Mouse (Mus musculus): Measurements from ENCODE around the gene Ggnbp2. TPM values are rescaled to one million over a fixed set of nuclear protein-coding genes. Genes with fewer than 3 reads are reported as not detected.

Gene Ggnbp2
- 10 to 100 TPM; 75.9 to 93.3 TPM for total RNA-seq (2021)

- DNase-seq (ENCODE audit: low spot score in 2 of 2) = peak; percentile 89 to 92
- intact Hi-C loops (cut with DNase I) = loop anchor here (5.0 kb wide), 1 partner anchor 272 kb away; the partner anchor contains the start of gene Usp32
Observed at GRCm38 (mm10) chr11:84870337-84871043, at the start of gene Ggnbp2. Ggnbp2 (minus strand) TSS chr11:84870817.

- DNase-seq (ENCODE audit: low spot score in 2 of 2) = no peak
- intact Hi-C loops (cut with DNase I) = loop anchor here (2.0 to 5.0 kb wide), 3 partner anchors 55 to 262 kb away; no protein-coding TSS in a partner anchor
Observed at GRCm38 (mm10) chr11:84919951-84920350, 49.3 kb upstream of the Ggnbp2 start.

DNA sequence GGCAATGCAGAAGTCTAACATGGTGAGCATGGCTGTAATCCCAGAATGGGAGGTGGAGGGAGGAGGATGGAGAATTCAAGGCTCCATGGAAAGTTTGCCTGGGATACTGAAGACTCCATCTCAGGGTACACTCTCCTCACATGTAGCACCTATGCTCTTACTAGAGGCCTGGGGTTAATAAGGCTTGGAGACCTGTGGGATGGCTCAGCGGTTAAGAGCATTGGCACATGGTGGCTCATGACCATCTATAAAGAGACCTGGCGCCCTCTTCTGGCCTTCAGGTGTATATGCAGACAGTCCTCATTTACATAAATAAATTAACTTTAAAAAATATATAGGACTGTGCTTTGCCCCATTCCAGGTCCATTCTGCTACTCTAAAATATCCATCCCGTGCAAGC is 48.7 kb upstream of the Ggnbp2 start:
- intact Hi-C loops (cut with DNase I) = loop anchor here (2.0 to 5.0 kb wide), 3 partner anchors 56 to 263 kb away; no protein-coding TSS in a partner anchor
- DNase-seq (ENCODE audit: low spot score in 2 of 2) = no peak

DNA sequence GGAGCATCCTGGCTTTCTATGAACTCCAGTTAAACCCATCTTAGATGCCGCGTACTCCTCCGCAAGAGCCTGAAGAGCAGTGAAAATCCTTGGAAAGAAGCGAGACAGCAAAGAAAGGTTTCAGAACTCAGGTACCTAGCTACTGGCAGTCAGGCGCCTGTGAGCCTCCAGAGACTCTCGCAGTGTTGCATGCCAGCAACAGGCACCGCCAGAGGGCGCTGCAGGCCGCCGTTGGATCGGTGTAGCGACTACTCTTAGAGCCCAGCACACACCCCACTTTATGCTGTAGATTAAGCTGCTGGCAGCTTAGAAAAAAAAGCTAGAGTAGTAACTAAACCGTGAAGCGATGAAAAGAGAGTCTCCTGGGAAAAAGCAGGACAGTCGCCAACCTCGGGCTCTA is 47.8 kb upstream of the Ggnbp2 start:
- intact Hi-C loops (cut with DNase I) = loop anchor here (2.0 to 5.0 kb wide), 3 partner anchors 56 to 264 kb away; no protein-coding TSS in a partner anchor
- DNase-seq (ENCODE audit: low spot score in 2 of 2) = peak; percentile 78 to 86

DNA sequence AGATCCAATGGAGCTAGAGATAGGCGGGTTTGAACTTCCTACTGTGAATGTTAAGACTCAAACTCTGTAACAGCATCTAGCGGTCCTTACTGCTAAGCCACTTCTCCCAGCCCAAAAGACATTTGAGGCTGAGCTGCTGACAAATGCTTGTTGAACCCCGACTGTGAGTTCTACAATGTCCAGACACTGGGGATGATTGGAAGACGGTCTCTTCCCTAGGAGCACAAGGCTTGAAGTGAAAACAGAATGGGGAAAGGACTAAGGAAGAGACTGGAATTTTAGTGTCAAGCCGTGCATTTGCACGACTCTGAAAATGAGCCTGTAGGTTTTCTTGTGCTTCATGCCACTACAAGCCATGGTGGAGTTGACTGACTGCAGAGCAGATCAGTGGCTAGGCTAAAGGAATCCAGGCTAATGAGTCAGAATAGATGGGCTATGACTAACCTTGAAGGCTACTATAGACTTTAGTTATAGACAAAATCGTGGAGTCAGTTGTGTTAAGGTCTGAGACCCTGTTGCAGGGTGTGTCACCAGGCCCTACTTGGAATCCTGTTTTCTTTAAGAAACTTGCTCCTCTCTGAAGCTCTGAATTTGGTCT is 46.2 kb upstream of the Ggnbp2 start:
- DNase-seq (ENCODE audit: low spot score in 2 of 2) = no peak
- intact Hi-C loops (cut with DNase I) = loop anchor here (2.0 to 5.0 kb wide), 3 partner anchors 36 to 265 kb away; partner anchors contain the start of genes Myo19 and Pigw

DNA sequence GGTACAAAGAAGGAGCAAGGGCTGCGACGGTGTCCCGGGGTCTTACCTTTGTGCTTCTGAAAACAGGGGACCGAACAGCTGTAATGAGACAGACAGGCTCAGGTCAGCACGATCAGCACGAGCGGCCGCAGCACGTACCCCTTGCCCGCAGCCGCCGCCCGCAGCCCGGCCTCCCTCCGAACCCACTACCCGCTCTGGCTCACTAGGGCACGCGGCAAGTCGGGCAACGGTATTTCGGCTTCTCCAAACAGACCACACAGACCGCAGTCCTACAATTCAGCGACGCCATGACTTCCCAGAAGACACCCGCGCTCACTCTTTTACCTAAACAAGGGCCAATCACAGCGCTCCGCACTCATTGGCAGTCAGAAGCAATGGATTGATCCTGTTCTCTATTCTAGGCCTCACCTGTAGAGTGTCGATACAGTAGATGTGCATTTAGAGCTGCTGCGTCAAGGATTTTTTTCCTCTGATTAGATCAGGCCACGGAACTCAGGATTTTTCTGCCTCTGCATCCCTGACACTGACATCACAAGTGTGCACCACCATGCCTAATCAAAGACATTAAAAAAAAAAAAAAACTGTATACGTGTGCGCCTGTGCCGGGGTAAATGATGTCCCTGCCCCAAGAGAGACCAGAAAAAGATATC is 45.6 kb upstream of the Ggnbp2 start, which contains the start of gene Znhit3:
TSS of gene Znhit3 (minus strand) at position 314 of the 650 bp plus-strand sequence.
- intact Hi-C loops (cut with DNase I) = loop anchor here (2.0 to 5.0 kb wide), 3 partner anchors 35 to 266 kb away; partner anchors contain the start of genes Myo19 and Pigw
- DNase-seq (ENCODE audit: low spot score in 2 of 2) = peak; percentile 80 to 87

- DNase-seq (ENCODE audit: low spot score in 2 of 2) = no peak
- intact Hi-C loops (cut with DNase I) = loop anchor here (5.0 kb wide), 2 partner anchors 78 to 268 kb away; no protein-coding TSS in a partner anchor
Observed at GRCm38 (mm10) chr11:84914673-84915072, 44.1 kb upstream of the Ggnbp2 start.

GRCm38 (mm10) chr11:84910411-84910810 is 39.8 kb upstream of the Ggnbp2 start:
- no peak for DNase-seq (ENCODE audit: low spot score in 2 of 2)
- intact Hi-C loops (cut with DNase I) = no loop called here

DNA sequence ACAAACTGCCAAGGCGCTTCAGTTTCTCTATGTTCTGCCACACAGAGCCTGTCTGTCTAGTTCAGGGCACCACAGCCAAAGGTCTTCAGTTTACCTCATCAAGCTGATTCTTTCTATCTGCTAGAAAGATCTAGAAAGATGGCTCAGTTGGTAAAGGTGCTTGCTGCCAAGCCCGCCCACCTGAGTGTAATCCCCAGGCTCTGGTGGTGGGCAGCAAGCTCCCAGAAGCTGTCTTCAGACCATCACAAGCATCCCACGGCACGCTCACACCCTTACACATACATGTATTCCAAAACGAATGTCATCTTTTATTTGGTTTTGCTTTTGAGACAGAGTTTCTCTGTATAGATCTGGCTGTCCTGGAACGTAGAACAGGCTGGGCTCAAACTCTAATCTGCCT is 37.9 kb upstream of the Ggnbp2 start:
- intact Hi-C loops (cut with DNase I) = no loop called here

GRCm38 (mm10) chr11:84907081-84907480 is 36.5 kb upstream of the Ggnbp2 start:
- DNase-seq (ENCODE audit: low spot score in 2 of 2) = no peak
- intact Hi-C loops (cut with DNase I) = no loop called here

More for the DNA sequence above, 37.9 kb upstream of the Ggnbp2 start:
- DNase-seq (ENCODE audit: low spot score in 2 of 2) = peak in 1 of 2 experiments; percentile 38

DNA sequence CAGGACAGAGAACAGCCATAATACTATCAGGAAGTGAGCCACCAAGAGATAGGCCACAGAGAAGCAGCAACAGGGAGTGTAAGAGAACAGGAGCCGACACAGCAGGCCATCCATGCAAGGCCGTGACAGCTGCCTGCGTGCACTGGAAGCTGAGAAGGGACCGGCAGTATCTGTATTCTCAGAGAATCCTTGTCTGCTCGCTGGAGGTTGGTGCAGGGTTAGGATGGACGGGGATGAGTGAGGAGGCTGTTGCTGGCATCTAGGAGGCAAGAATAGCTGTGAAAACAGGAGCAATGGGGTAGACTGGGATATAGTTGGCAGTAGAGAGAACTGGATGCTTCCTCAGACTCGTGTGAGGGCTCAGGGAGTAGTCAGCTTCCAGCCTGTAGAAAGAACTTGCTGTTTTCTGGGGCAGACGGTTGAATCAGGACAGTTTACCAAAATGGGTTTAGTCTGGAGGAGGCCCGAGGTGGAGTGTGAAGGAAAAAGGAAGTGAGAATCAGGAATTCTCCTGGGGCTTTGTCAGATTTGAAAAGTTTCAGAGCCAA is 34.1 kb upstream of the Ggnbp2 start:
- intact Hi-C loops (cut with DNase I) = no loop called here

GRCm38 (mm10) chr11:84893113-84893512 is 22.5 kb upstream of the Ggnbp2 start:
- DNase-seq (ENCODE audit: low spot score in 2 of 2) = no peak
- intact Hi-C loops (cut with DNase I) = no loop called here

More for the DNA sequence above, 34.1 kb upstream of the Ggnbp2 start:
- peak; percentile 52 to 63 for DNase-seq (ENCODE audit: low spot score in 2 of 2)

- intact Hi-C loops (cut with DNase I) = no loop called here
- DNase-seq (ENCODE audit: low spot score in 2 of 2) = no peak
Observed at GRCm38 (mm10) chr11:84891705-84892104, 21.1 kb upstream of the Ggnbp2 start.

DNA sequence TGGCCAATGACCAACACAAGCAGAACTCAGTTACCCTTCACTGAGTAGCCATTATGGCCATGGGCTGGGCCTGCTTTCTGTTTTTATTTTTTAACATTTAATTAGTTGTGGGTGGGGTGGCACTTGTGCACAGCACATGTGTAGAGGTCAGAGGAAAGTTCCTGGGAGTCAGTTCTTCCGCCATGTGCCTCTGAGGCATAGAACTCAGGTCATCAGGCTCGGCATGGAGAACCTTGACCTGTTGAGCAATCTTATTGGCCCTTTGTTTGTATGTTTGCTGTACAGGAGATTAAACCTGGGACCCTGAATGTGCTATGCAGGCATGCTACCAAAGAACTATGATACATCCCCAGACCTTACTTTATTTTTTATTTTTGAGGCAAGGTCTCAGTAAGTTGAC is 18.9 kb upstream of the Ggnbp2 start:
- intact Hi-C loops (cut with DNase I) = no loop called here
- no peak for DNase-seq (ENCODE audit: low spot score in 2 of 2)

DNA sequence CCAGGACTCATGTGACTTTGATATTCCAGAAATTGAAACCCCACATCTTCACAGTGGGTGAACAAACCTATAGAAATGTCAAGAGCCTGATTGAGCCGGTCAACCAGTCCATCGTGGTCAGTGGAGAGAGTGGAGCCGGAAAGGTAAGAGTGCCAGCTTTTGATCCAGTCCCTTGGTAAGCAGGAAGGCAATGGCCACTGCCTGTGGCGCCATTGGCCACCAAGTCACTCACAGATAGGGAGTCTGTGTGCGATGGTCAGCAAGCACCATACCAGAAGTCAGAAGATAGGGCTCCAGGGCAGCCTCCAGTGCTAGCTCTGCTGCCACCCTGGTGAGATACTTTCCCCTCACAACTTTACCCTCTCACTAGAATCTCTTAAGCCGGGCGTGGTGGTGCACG is 17.4 kb upstream of the Ggnbp2 start:
- no peak for DNase-seq (ENCODE audit: low spot score in 2 of 2)
- intact Hi-C loops (cut with DNase I) = no loop called here

DNA sequence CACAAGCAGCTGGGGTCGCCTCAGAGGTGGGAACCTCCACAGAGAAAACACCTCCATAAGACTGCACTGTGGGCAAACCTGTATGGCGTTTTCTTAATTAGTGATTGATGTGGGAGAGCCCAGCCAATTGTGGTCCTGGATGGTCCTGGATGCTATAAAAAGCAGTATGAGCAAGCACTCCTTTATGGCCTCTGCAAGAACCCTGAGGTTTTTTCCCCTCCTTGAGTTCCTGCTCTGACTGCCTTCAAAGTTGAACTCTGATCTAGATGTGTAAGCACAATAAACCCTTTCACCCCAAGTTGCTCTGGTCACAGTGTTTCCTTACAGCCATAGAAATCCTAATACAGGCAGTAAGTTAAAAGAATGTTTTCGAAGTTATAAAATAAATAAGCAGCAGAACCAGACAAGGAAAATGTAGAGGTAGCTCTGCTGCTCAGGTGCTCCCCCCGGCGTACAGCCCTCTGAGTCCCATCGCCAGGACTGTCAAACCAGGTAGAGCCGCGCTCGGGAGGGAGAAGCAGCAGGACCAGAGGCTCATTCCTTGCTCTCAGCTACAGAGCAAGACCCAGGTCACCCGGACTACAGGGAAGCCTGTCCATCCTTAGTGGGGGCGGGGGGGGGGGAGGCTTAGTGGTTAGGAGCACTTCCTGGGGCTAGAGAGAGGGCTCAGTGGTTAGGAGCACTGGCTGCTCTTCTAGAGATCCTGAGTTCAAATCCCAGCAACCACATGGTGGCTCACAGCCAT is 16.3 kb upstream of the Ggnbp2 start:
- DNase-seq (ENCODE audit: low spot score in 2 of 2) = no peak
- intact Hi-C loops (cut with DNase I) = no loop called here

GRCm38 (mm10) chr11:84886236-84886635 is 15.6 kb upstream of the Ggnbp2 start:
- intact Hi-C loops (cut with DNase I) = no loop called here
- DNase-seq (ENCODE audit: low spot score in 2 of 2) = no peak

DNA sequence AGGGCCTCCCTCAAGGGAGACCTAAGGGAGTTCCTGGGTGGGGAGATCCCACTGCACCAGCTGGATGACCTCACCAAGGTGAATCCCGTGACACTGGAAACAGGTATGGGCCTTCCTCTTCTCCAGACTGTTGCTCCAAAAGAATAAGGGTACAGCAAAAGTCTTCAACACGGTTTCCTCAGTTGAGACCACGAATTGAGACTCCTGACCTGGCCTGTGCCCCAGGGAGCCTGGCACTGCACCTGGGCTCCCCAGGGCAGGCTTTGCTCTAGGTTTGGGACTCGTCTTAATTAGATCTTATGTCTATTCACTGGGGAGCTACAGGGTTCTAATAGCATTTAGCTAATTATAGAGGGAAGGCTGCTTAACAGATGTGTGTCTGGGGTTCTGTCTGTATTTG is 14.6 kb upstream of the Ggnbp2 start:
- intact Hi-C loops (cut with DNase I) = no loop called here
- no peak for DNase-seq (ENCODE audit: low spot score in 2 of 2)

DNA sequence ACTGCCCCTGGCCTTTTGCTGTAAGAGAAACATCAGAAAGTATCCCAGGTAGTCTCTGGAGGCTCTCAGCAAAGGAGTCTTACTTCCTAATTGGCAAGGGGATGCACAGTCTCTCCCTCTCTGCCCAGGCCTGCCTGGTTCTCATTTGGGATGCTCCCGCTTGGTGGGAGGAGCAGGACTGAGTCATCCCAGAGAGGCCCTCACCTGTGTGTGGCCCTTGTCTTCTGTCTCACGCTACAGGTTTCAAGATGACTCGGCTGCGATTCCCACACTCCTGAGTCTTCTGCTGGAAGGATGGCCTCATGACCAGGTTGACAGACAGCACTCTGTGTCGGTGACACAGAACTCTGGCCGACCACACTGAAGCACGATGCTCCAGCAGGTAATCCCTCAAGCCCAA is 11.7 kb upstream of the Ggnbp2 start:
- intact Hi-C loops (cut with DNase I) = no loop called here
- DNase-seq (ENCODE audit: low spot score in 2 of 2) = no peak

Data from left cerebral cortex, postnatal 36 days (tissue).